Mouse (Mus musculus): ENCODE measurements at regions not wholly inside any gene's neighbourhood (a gene's known extent, or its start where the extent isn't known, plus 50 kb on each side); places are given as distances from the start of the nearest gene placed in this dataset.

- H3K4me1 ChIP-seq (ENCODE audit: insufficient read depth), result no peaks in the 10 kb centered on the region
- no peaks in the 10 kb centered on the region for H3K27me3 ChIP-seq (ENCODE audit: insufficient read depth, low read length)
- H3K4me2 ChIP-seq, result no peak overlapping the region
- no peak overlapping the region for H3K27ac ChIP-seq (ENCODE audit: low read depth)
- H3K9me3 ChIP-seq (ENCODE audit: low read depth, low read length), result no peaks in the 10 kb centered on the region
- DNase-seq, result no peak
- no peak for ATAC-seq (ENCODE audit: insufficient read depth)
- H3K36me3 ChIP-seq (ENCODE audit: insufficient read depth), result no peaks in the 10 kb centered on the region
- H3K4me3 ChIP-seq (ENCODE audit: low read depth, low read length), result no peak overlapping the region
- no peak overlapping the region for H3K9ac ChIP-seq
- WGBS, result 51% methylated on average over 3 of the region's 3 CpGs
- TF ChIP-seq CTCF (IDR thresholded peaks at IDR 0.05; ENCODE audit: low read depth), result no peak
Measured at GRCm38 (mm10) chr4:22891974-22892693, 404.0 kb upstream of the Pou3f2 start.

GRCm38 (mm10) chr4:22880692-22881091, 392.5 kb upstream of the Pou3f2 start:
- Histone ChIP-seq H3K27ac (ENCODE audit: low read depth) (no peak overlapping the region), H3K9me3 (ENCODE audit: low read depth, low read length) (no peaks in the 10 kb centered on the region), H3K27me3 (ENCODE audit: insufficient read depth, low read length) (no peaks in the 10 kb centered on the region), H3K4me1 (ENCODE audit: insufficient read depth) (no peaks in the 10 kb centered on the region), H3K4me2 (no peak overlapping the region), H3K9ac (no peak overlapping the region), H3K4me3 (ENCODE audit: low read depth, low read length) (no peak overlapping the region), H3K36me3 (ENCODE audit: insufficient read depth) (no peaks in the 10 kb centered on the region)
- no peak for ATAC-seq (ENCODE audit: insufficient read depth)
- TF ChIP-seq CTCF (IDR thresholded peaks at IDR 0.05; ENCODE audit: low read depth), result no peak
- 52% methylated on average over 7 of the region's 7 CpGs for WGBS
- DNase-seq, result no peak

- TF ChIP-seq CTCF (IDR thresholded peaks at IDR 0.05; ENCODE audit: low read depth), result no peak
- H3K9ac ChIP-seq, result no peak overlapping the region
- H3K9me3 ChIP-seq (ENCODE audit: low read depth, low read length), result no peaks in the 10 kb centered on the region
- WGBS, result 68% methylated on average over 3 of the region's 3 CpGs
- H3K4me3 ChIP-seq (ENCODE audit: low read depth, low read length), result no peak overlapping the region
- H3K4me2 ChIP-seq, result no peak overlapping the region
- H3K4me1 ChIP-seq (ENCODE audit: insufficient read depth), result no peaks in the 10 kb centered on the region
- H3K27ac ChIP-seq (ENCODE audit: low read depth), result no peak overlapping the region
- H3K36me3 ChIP-seq (ENCODE audit: insufficient read depth), result no peaks in the 10 kb centered on the region
- no peaks in the 10 kb centered on the region for H3K27me3 ChIP-seq (ENCODE audit: insufficient read depth, low read length)
- no peak for DNase-seq
- ATAC-seq (ENCODE audit: insufficient read depth), result no peak
Measured at GRCm38 (mm10) chr4:22875392-22875791, 387.2 kb upstream of the Pou3f2 start.

GRCm38 (mm10) chr4:22836124-22836445, 347.9 kb upstream of the Pou3f2 start:
- no peaks in the 10 kb centered on the region for H3K36me3 ChIP-seq (ENCODE audit: insufficient read depth)
- 54% methylated on average over 7 of the region's 7 CpGs for WGBS
- H3K4me3 ChIP-seq (ENCODE audit: low read depth, low read length), result no peak overlapping the region
- no peaks in the 10 kb centered on the region for H3K27me3 ChIP-seq (ENCODE audit: insufficient read depth, low read length)
- ATAC-seq (ENCODE audit: insufficient read depth) (no peak), DNase-seq (no peak)
- H3K4me2 ChIP-seq, result no peak overlapping the region
- no peaks in the 10 kb centered on the region for H3K4me1 ChIP-seq (ENCODE audit: insufficient read depth)
- H3K27ac ChIP-seq (ENCODE audit: low read depth), result no peak overlapping the region
- TF ChIP-seq CTCF (IDR thresholded peaks at IDR 0.05; ENCODE audit: low read depth), result no peak
- H3K9me3 ChIP-seq (ENCODE audit: low read depth, low read length), result no peaks in the 10 kb centered on the region
- no peak overlapping the region for H3K9ac ChIP-seq

- no peak for TF ChIP-seq CTCF (IDR thresholded peaks at IDR 0.05; ENCODE audit: low read depth)
- 6% methylated on average over 9 of the region's 9 CpGs for WGBS
- Histone ChIP-seq H3K4me3 (ENCODE audit: low read depth, low read length) (no peak overlapping the region), H3K27me3 (ENCODE audit: insufficient read depth, low read length) (no peaks in the 10 kb centered on the region), H3K4me1 (ENCODE audit: insufficient read depth) (no peaks in the 10 kb centered on the region), H3K9ac (no peak overlapping the region), H3K27ac (ENCODE audit: low read depth) (no peak overlapping the region), H3K4me2 (peak overlapping the region; percentile 12; the same call in 1 of the 2 replicates), H3K36me3 (ENCODE audit: insufficient read depth) (no peaks in the 10 kb centered on the region), H3K9me3 (ENCODE audit: low read depth, low read length) (no peaks in the 10 kb centered on the region)
- DNase-seq, result no peak
- ATAC-seq (ENCODE audit: insufficient read depth), result no peak
Measured at GRCm38 (mm10) chr4:22835381-22836123, 347.4 kb upstream of the Pou3f2 start.

GRCm38 (mm10) chr4:22833851-22834440, 345.8 kb upstream of the Pou3f2 start:
- 65% methylated on average over 1 of the region's 1 CpGs for WGBS

GRCm38 (mm10) chr4:22803665-22804064, 315.5 kb upstream of the Pou3f2 start:
- no peaks in the 10 kb centered on the region for H3K36me3 ChIP-seq (ENCODE audit: insufficient read depth)
- no peak overlapping the region for H3K4me3 ChIP-seq (ENCODE audit: low read depth, low read length)
- no peaks in the 10 kb centered on the region for H3K9me3 ChIP-seq (ENCODE audit: low read depth, low read length)
- no peaks in the 10 kb centered on the region for H3K27me3 ChIP-seq (ENCODE audit: insufficient read depth, low read length)
- no peaks in the 10 kb centered on the region for H3K4me1 ChIP-seq (ENCODE audit: insufficient read depth)
- H3K27ac ChIP-seq (ENCODE audit: low read depth), result no peak overlapping the region
- TF ChIP-seq CTCF (IDR thresholded peaks at IDR 0.05; ENCODE audit: low read depth), result no peak
- WGBS, result 17% methylated on average over 3 of the region's 3 CpGs
- no peak overlapping the region for H3K4me2 ChIP-seq
- H3K9ac ChIP-seq, result no peak overlapping the region
- no peak for ATAC-seq (ENCODE audit: insufficient read depth)
- no peak for DNase-seq

More at GRCm38 (mm10) chr4:22833851-22834440, 345.8 kb upstream of the Pou3f2 start:
- Histone ChIP-seq H3K4me1 (ENCODE audit: insufficient read depth) (no peaks in the 10 kb centered on the region), H3K4me2 (no peak overlapping the region), H3K27me3 (ENCODE audit: insufficient read depth, low read length) (no peaks in the 10 kb centered on the region), H3K4me3 (ENCODE audit: low read depth, low read length) (no peak overlapping the region), H3K9me3 (ENCODE audit: low read depth, low read length) (no peaks in the 10 kb centered on the region), H3K9ac (no peak overlapping the region), H3K36me3 (ENCODE audit: insufficient read depth) (no peaks in the 10 kb centered on the region), H3K27ac (ENCODE audit: low read depth) (no peak overlapping the region)
- no peak for TF ChIP-seq CTCF (IDR thresholded peaks at IDR 0.05; ENCODE audit: low read depth)
- ATAC-seq (ENCODE audit: insufficient read depth) (no peak), DNase-seq (no peak)

Measured in lung, embryonic 14.5 days (tissue).